Mouse (Mus musculus): ENCODE data around the gene Il5. TPM values are rescaled to one million over a fixed set of nuclear protein-coding genes. Genes with fewer than 3 reads are reported as not detected.

Il5 gene
- polyA plus RNA-seq, 1 experiment from 2014 or later, result not detected

Small RNAs within 50 kb of the gene (microRNA-seq; reads per million reads assigned to microRNA genes)
- not detected for gene Mir7671

Other genes with a start within 250 kb of the Il5 start
- not detected in 2 replicates for gene Gm9945, start 240.6 kb upstream of the Il5 start, polyA plus RNA-seq (2016; fragmentation: Nextera tagmentation; extraction: Ambion mirVana)
- 0.39 and 0.77 TPM in 2 replicates for gene Sowaha, start 240.5 kb upstream of the Il5 start, polyA plus RNA-seq (2016; fragmentation: Nextera tagmentation; extraction: Ambion mirVana)
- gene Sept8, start 201.5 kb upstream of the Il5 start, polyA plus RNA-seq (2016; fragmentation: Nextera tagmentation; extraction: Ambion mirVana), result 14.3 and 17.1 TPM in 2 replicates
- 127 and 151 TPM in 2 replicates for gene Kif3a, start 153.4 kb upstream of the Il5 start, polyA plus RNA-seq (2016; fragmentation: Nextera tagmentation; extraction: Ambion mirVana)
- 2.2 and 3.2 TPM in 2 replicates for gene Il4, start 102.1 kb upstream of the Il5 start, polyA plus RNA-seq (2016; fragmentation: Nextera tagmentation; extraction: Ambion mirVana)
- gene Il13, start 86.1 kb upstream of the Il5 start, polyA plus RNA-seq (2016; fragmentation: Nextera tagmentation; extraction: Ambion mirVana), result not detected in 2 replicates
- 17.9 and 20.1 TPM in 2 replicates for gene Rad50, start 13.5 kb upstream of the Il5 start, polyA plus RNA-seq (2016; fragmentation: Nextera tagmentation; extraction: Ambion mirVana)
- gene Irf1, start 49.2 kb downstream of the Il5 start, polyA plus RNA-seq (2016; fragmentation: Nextera tagmentation; extraction: Ambion mirVana), result 3.4 and 4.3 TPM in 2 replicates
- gene Gm17334, start 52.4 kb downstream of the Il5 start, polyA plus RNA-seq (2016; fragmentation: Nextera tagmentation; extraction: Ambion mirVana), result not detected in 2 replicates
- gene Gm12216, start 138.5 kb downstream of the Il5 start, polyA plus RNA-seq (2016; fragmentation: Nextera tagmentation; extraction: Ambion mirVana), result 0.82 TPM in 1 of 2 replicates, not detected in the other
- gene Slc22a5, start 170.9 kb downstream of the Il5 start, polyA plus RNA-seq (2016; fragmentation: Nextera tagmentation; extraction: Ambion mirVana), result 7.1 and 7.2 TPM in 2 replicates

Measured in midbrain, embryonic 12.5 days (tissue).